Mouse (Mus musculus) cerebellum, adult 2 months (tissue): ENCODE data around the gene Senp3. TPM values are rescaled to one million over a fixed set of nuclear protein-coding genes. Genes with fewer than 3 reads are reported as not detected.

Source experiments
- DNase-seq, 2 experiments: peaks; one replicate each; pipeline ENCODE4 v3.0.0; 2021
- H3K27ac ChIP-seq: fragments of 200-500 bp; 2 replicates; pipeline ENCODE4 v1.5.1; 2012; ENCODE audit warnings: low read length, control low read depth, inconsistent platforms; ENCODE audit not compliant: insufficient read depth
- H3K27me3 ChIP-seq: fragments of 200-500 bp; 2 replicates; pipeline ENCODE4 v1.6.1; 2012; ENCODE audit warnings: inconsistent platforms, mild to moderate bottlenecking, low read length, moderate library complexity; ENCODE audit not compliant: control insufficient read depth, insufficient read depth
- H3K4me1 ChIP-seq: fragments of 200-500 bp; 2 replicates; pipeline ENCODE4 v1.6.1; 2011; ENCODE audit warnings: low read length; ENCODE audit not compliant: control insufficient read depth, insufficient read depth
- H3K4me3 ChIP-seq: fragments of 200-500 bp; replicated peaks from 2 replicates; pipeline ENCODE3; 2011; ENCODE audit warnings: mild to moderate bottlenecking, low read depth, low read length, control low read depth; ENCODE audit not compliant: insufficient read depth
- CTCF ChIP-seq: fragments of 200-500 bp; IDR thresholded peaks from 2 replicates; pipeline ENCODE4 v1.5.1; 2011; ENCODE audit warnings: low read depth, mild to moderate bottlenecking, control low read depth, low read length, moderate library complexity, borderline replicate concordance; ENCODE audit not compliant: insufficient read depth
- POLR2A ChIP-seq: fragments of 200-500 bp; IDR thresholded peaks from 2 replicates; pipeline ENCODE4 v1.6.1; 2011; ENCODE audit warnings: low read length, control low read depth, borderline replicate concordance; ENCODE audit not compliant: insufficient read depth
- WGBS: fragments of 180-500 bp; shearing (Covaris S2); methylation state at CpG from one replicate; pipeline ENCODE4 v1.1.7; 2018; 5-methylcytosine and 5-hydroxymethylcytosine counted together
- polyA plus RNA-seq: library from polyadenylated mRNA; depleted of rRNA; stranded (reverse); fragments of >200 nt; gene quantifications from 2 replicates; pipeline ENCODE4 v1.2.3, GENCODE M21; 2012

Senp3 gene
- polyA plus RNA-seq, 1 experiment, result 110 TPM

GRCm38 (mm10) chr11:69699595-69699994 is 17.7 kb upstream of the Senp3 start:
- peaks cover 5% of the 10 kb centered on the region; the same call in 1 of the 2 replicates for H3K4me1 ChIP-seq
- 77% methylated on average over 1 of the region's 1 CpGs for WGBS
- no peak overlapping the region for H3K27ac ChIP-seq
- H3K4me3 ChIP-seq, result no peak overlapping the region
- no peak for TF ChIP-seq POLR2A
- no peak for TF ChIP-seq CTCF
- H3K27me3 ChIP-seq, result no peaks in the 10 kb centered on the region
- no peak for DNase-seq

- TF ChIP-seq CTCF, result peak; percentile 26; the same call in 1 of the 2 replicates
- TF ChIP-seq POLR2A, result no peak
- Histone ChIP-seq H3K4me3 (no peak overlapping the region), H3K27me3 (no peaks in the 10 kb centered on the region), H3K4me1 (peaks cover 5% of the 10 kb centered on the region; the same call in 1 of the 2 replicates), H3K27ac (no peak overlapping the region)
- 71% methylated on average over 5 of the region's 5 CpGs for WGBS
- DNase-seq, result no peak
These were observed 16.7 kb upstream of the Senp3 start for GRCm38 (mm10) chr11:69698574-69698973.

DNA sequence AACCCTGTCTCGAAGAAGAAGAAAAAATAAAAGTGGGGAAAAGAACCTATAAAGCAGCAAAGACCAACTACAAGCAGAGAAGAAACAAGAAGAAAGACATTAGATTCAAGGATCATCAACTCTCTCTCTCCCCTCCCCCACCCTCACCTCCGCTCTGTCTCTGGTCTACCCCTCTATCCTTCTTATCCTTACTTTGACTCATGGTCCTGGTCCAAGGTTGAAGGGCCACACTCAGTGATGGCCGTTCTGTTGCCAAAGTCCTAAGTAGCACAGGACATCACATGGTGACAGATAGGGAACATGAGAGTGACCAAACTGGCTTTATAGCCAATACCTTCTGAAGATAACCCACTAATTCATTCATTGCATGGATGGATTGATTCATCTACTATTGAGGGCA is 15.5 kb upstream of the Senp3 start:
- WGBS, result 94% methylated on average over 3 of the region's 3 CpGs
- no peak for TF ChIP-seq CTCF
- no peak for TF ChIP-seq POLR2A
- Histone ChIP-seq H3K4me1 (peaks cover 5% of the 10 kb centered on the region; the same call in 1 of the 2 replicates), H3K27me3 (no peaks in the 10 kb centered on the region), H3K27ac (no peak overlapping the region), H3K4me3 (no peak overlapping the region)
- no peak for DNase-seq

- 1% methylated on average over 38 of the region's 41 CpGs for WGBS
- Histone ChIP-seq H3K4me1 (peaks cover 5% of the 10 kb centered on the region; the same call in 1 of the 2 replicates), H3K4me3 (peak within 1 kb of the TSS; percentile 55), H3K27ac (peak within 1 kb of the TSS; percentile 80), H3K27me3 (no peaks in the 10 kb centered on the region)
- peak; percentile 65 to 75 for DNase-seq
- no peak for TF ChIP-seq CTCF
- 0 out of 2 replicates have a peak, but pooled peaks have one; percentile 13 for TF ChIP-seq POLR2A
These were observed 13.7 kb upstream of the Senp3 start, which contains the start of the genes Tnfsf12 and Tnfsfm13 for GRCm38 (mm10) chr11:69695361-69696181. TSS of gene Tnfsf12 (minus strand) at chr11:69695849. TSS of gene Tnfsfm13 (minus strand) at chr11:69696098.

DNA sequence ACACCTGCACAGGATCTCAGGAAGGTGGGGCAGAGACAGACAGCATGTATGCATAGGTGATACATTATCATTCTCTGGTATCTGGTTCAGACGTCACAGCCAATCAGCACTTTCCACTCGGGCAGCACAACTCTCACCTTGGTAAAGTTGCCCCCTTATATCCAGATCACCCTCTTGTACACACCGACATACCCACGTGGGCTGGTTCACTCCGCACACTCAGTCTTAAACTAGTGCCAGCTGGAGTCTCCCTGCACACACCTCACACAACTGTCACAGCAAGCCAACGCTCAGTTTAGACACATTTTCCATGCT is 13.1 kb upstream of the Senp3 start:
- no peak for DNase-seq
- WGBS, result 4% methylated on average over 6 of the region's 6 CpGs
- Histone ChIP-seq H3K4me1 (peaks cover 5% of the 10 kb centered on the region; the same call in 1 of the 2 replicates), H3K27me3 (no peaks in the 10 kb centered on the region), H3K4me3 (peak overlapping the region; percentile 55), H3K27ac (peak overlapping the region; percentile 75)
- TF ChIP-seq CTCF (no peak), POLR2A (no peak)

DNA sequence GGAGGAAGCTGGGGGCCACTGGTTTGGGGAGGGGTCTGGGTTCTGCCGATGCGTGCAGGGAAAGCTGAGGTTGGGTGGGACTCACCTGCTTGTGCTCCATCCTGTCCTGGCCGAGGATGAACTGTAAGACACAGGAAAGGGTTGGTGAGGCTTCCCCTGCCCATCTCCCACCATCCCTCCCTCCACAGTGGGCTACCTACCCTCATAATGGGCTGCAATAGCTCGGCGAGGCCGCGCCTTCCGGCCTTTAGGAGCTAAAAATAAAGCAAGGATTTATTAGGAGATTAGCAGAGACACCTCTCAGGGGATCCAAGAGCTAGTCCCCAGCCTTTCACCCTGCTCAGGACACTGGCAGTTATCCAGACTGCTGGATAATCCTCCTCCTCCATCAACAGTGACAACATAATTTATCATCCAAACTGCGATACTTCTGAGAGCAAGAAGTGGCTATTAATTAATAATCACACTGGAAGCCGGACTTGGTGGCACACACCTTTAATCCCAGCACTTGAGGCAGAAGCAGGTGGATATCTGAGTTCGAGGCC is 11.6 kb upstream of the Senp3 start:
- Histone ChIP-seq H3K4me3 (no peak overlapping the region), H3K27me3 (no peaks in the 10 kb centered on the region), H3K27ac (no peak overlapping the region), H3K4me1 (peaks cover 5% of the 10 kb centered on the region; the same call in 1 of the 2 replicates)
- DNase-seq, result no peak
- TF ChIP-seq POLR2A, result no peak
- no peak for TF ChIP-seq CTCF
- 62% methylated on average over 11 of the region's 11 CpGs for WGBS

DNA sequence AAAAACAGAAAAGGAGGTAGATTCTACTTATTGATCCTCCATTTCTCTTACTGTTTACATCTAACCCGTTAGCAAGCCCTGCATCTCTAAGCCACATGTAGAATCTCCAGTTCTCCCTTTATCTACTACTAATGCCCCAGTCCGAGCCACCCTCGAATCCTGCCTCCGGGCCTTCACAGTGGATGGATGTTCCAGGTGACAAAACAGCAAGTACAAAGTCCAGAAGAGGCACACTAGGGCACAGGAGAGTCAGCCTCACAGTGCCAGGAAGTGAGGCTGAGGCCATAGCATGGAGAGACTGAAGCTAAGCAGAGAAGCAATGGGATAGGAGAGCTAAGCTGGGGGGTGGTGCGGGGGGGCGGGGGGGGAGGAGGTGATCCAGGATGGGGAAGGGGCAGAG is 11.0 kb upstream of the Senp3 start:
- H3K4me1 ChIP-seq, result peaks cover 5% of the 10 kb centered on the region; the same call in 1 of the 2 replicates
- H3K4me3 ChIP-seq, result no peak overlapping the region
- WGBS, result 90% methylated on average over 6 of the region's 6 CpGs
- DNase-seq, result no peak
- no peak for TF ChIP-seq POLR2A
- no peak for TF ChIP-seq CTCF
- no peaks in the 10 kb centered on the region for H3K27me3 ChIP-seq
- H3K27ac ChIP-seq, result no peak overlapping the region
